ENCODE assay signal across 11 mouse cellular contexts in the genomic region with DNA sequence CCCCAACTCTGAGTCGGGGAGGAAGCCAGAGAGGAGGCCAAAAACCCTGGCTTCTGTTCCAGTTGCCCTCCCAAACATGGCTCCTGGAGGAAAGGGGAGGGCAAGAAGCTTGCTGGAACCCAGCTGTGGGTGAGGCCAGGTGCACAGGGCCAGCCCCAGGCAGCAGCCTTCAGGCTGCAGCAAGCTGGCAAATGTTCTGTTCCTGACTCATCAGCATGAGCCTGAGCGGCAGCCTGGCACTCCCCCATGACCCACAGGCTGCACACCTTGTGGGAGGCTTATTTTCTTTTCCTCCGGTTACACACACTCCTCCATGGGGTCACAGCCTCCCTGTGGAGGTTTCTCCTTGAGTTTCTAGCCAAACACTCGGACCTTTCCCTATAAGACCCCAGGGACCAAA. TPM values are rescaled to one million over a fixed set of nuclear protein-coding genes. Genes with fewer than 3 reads are reported as not detected.
DNase-seq lines count a peak whose midpoint lies in the region; ATAC-seq and TF ChIP-seq lines count a peak whose summit lies in the region.
"Had no signal": no experiment of that assay in that cellular context is flagged by ENCODE, and none has a peak within 500 bp of the region (broad histone marks: within the 10 kb centered on the region; RNA-seq: fewer than 3 reads in every experiment).

No protein-coding gene starts in this region.

- no peak overlapping the region for H3K4me2 ChIP-seq in kidney, embryonic 15.5 days
- H3K4me2 ChIP-seq: neural tube, embryonic 15.5 days had no signal

- in situ Hi-C loops in Patski (cut with MboI; ENCODE audit: low pct_unique_long_range_greater_than_20kb): no loop called here

- H3K36me3 ChIP-seq in kidney, embryonic 15.5 days: no peaks in the 10 kb centered on the region
- H3K36me3 ChIP-seq: G1E; neural tube, embryonic 15.5 days had no signal

- CTCF ChIA-PET in Patski (lab: Charles Lee): interaction anchor here (0.8 to 1.5 kb wide), 2 partner anchors 12 to 26 kb away, joined by 3 to 4 read pairs; no protein-coding TSS in a partner anchor

- no peak overlapping the region for H3K4me3 ChIP-seq in kidney, embryonic 15.5 days (replicated peaks)
- H3K4me3 ChIP-seq: neural tube, embryonic 15.5 days had no signal

- no peak overlapping the region for H3K9ac ChIP-seq in kidney, embryonic 15.5 days
- H3K9ac ChIP-seq: neural tube, embryonic 15.5 days had no signal

- H3K4me1 ChIP-seq in kidney, embryonic 15.5 days: peaks cover 53% of the 10 kb centered on the region

- peak; percentile 72 for ATAC-seq in kidney, embryonic 15.5 days (replicated peaks; ENCODE audit: low FRiP score)
- ATAC-seq in Patski: peak; percentile 66

- H3K27me3 ChIP-seq in kidney, embryonic 15.5 days: peaks cover 37% of the 10 kb centered on the region
- H3K27me3 ChIP-seq in Patski: no peaks in the 10 kb centered on the region

- DNase-seq in kidney, adult 9 months: no peak
- DNase-seq in 3T3-L1 (ENCODE audit: low read depth, low spot score): peak; percentile 86
- DNase-seq in Patski (ENCODE audit: low read depth, low spot score): no peak
- DNase-seq in kidney, postnatal 10 days: peak; percentile 39
- DNase-seq in layer of hippocampus, adult 9-10 months (ENCODE audit: low spot score): no peak
- DNase-seq in frontal cortex, postnatal 25 days (ENCODE audit: low spot score in 2 of 2): no peak
- DNase-seq: embryo, embryonic 11 days; liver had no signal

- H3K27ac ChIP-seq in kidney, embryonic 15.5 days: peak overlapping the region; percentile 28; the same call in 1 of the 2 replicates
- H3K27ac ChIP-seq: neural tube, embryonic 15.5 days had no signal

- 18% methylated on average over 4 of the region's 4 CpGs for WGBS in kidney, embryonic 15.5 days

- POLR2A ChIA-PET in Patski (lab: Charles Lee): interaction anchor here (0.6 to 1.0 kb wide), 3 partner anchors 31 to 118 kb away, joined by 3 to 5 read pairs (median 4); no protein-coding TSS in a partner anchor

- TF ChIP-seq CTCF in Patski (IDR thresholded peaks at IDR 0.05): no peak

- H3K9me3 ChIP-seq in kidney, embryonic 15.5 days (replicated peaks): no peaks in the 10 kb centered on the region
- H3K9me3 ChIP-seq: G1E; neural tube, embryonic 15.5 days had no signal

RNA-seq across cellular contexts. Expression of a gene that starts 30.2 kb away (rescaled TPM):
- 57.4 and 63.3 TPM in 2 replicates for polyA plus RNA-seq in kidney, embryonic 15.5 days (2015; fragmentation: Nextera tagmentation; extraction: Ambion mirVana)
- polyA plus RNA-seq in Patski (2021): 187 TPM

Comparison
In these comparisons a context has a peak if more than half of its experiments do, and no peak if none do; other contexts are left out.
1. DNase-seq: peak in 3T3-L1 (single experiment) and kidney, postnatal 10 days (single experiment); none in kidney, adult 9 months (single experiment), Patski (single experiment), layer of hippocampus, adult 9-10 months (single experiment) and frontal cortex, postnatal 25 days (0 of 2).